Mouse (Mus musculus) olfactory bulb, adult 2 months (tissue): ENCODE data around the gene Capn5.

Source experiments
- CTCF ChIP-seq: fragments of 200-500 bp; IDR thresholded peaks from 2 replicates; pipeline ENCODE4 v1.5.1; 2012; ENCODE audit warnings: low read depth, mild to moderate bottlenecking, low read length, moderate library complexity; ENCODE audit not compliant: insufficient read depth
- POLR2A ChIP-seq: fragments of 200-500 bp; IDR thresholded peaks from 2 replicates; pipeline ENCODE4 v1.6.1; 2012; ENCODE audit warnings: mild to moderate bottlenecking, low read depth, low read length, moderate library complexity; ENCODE audit not compliant: insufficient read depth

DNA sequence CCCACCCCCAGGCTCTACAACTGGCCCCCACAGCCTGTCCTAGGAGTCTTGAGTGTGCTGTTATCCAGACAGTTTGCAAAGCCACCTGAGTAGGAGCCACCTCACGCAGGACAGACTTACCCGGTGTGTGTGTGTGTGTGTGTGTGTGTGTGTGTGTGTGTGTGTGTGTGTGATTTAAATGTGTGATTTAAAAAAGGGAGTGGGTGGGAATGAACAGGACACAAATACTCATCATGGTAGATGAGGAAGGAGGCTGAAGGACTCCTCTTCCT is 58.2 kb downstream of the Capn5 start:
- TF ChIP-seq CTCF (no peak), POLR2A (no peak)
